Mouse (Mus musculus): ENCODE data around the gene Tecta.

Gene Tecta

GRCm38 (mm10) chr9:42320616-42321015 is 79.1 kb downstream of the Tecta start:
- DNase-seq (ENCODE audit: low spot score in 2 of 2): no peak

GRCm38 (mm10) chr9:42318455-42318987 is 81.2 kb downstream of the Tecta start:
- DNase-seq (ENCODE audit: low spot score in 2 of 2): no peak

DNA sequence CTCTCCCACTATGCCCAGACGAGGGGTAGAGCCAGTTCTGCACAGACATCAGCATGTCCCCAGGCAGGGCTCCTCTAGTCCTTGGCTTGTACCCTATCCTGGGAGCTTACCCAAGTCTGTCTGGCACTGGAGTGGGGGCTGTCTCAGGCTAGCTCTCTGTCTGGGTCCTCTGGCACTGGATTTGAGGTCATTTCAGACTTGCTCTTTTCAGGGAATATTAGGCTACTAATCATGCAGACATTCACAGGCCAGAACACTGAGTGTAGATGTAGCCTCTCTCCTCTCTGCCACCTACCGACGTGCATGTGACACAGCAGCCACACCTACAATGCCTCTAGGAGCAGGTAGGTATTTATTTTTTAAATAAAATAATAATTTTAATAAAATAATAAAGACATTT is 82.4 kb downstream of the Tecta start:
- no peak for DNase-seq (ENCODE audit: low spot score in 2 of 2)

DNA sequence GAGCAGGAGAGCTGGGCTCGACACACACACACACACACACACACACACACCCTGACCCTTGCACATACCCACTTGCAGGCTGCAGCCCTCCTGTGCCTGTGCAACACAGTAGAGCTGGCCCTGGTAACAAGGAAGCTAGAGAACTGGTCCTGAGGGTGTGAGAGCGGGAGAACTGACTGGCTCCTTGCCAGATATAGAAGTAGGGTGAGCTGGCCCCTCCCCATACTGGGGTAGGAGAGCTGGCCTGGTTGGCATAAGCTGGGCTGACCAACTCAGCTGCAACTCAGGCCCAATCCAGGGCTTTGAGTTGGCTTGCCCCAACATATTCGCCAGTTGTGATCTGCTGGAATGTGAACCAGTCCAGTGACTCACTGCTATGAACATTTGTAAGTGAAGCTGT is 83.9 kb downstream of the Tecta start:
- DNase-seq (ENCODE audit: low spot score in 2 of 2): peak; percentile 57 to 80

- no peak for DNase-seq (ENCODE audit: low spot score in 2 of 2)
Measured at GRCm38 (mm10) chr9:42314959-42315358, 84.8 kb downstream of the Tecta start.

- no peak for DNase-seq (ENCODE audit: low spot score in 2 of 2)
Measured at GRCm38 (mm10) chr9:42314388-42314787, 85.3 kb downstream of the Tecta start.

GRCm38 (mm10) chr9:42313872-42314271 is 85.9 kb downstream of the Tecta start:
- DNase-seq (ENCODE audit: low spot score in 2 of 2): no peak

DNA sequence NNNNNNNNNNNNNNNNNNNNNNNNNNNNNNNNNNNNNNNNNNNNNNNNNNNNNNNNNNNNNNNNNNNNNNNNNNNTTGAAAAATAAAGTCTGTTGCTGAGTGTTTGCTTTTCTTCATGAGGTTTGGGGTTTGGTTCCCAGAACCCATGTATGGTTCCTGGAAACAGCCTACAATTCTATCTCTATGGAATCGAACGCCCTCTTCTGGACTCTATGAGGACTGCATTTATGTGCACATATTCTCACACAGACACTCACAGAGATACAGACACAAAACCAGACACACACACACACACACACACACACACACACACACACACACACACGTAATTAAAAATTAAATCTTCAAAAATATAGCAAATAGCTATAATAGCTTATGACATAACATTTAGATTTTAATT is 88.4 kb downstream of the Tecta start:
- no peak for DNase-seq (ENCODE audit: low spot score in 2 of 2)

DNA sequence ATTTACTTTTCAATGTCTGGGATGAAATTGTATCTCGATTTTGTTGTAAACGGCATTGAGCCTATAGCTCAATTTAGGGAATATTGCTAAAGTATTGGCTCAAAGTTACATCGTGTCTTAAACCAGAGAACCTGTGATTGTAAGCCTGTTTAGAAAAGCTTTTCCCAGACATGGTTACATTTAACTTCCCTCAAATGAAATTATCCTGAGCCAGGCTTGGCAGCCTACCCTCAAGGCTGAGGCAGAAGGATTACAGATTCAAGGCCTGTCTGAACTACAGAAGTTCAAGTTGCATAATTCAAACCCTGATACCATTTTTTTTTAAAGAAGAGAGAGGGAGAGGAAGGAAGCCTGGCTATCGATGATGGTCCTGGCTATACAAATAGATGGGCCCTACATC is 95.8 kb downstream of the Tecta start:
- DNase-seq (ENCODE audit: low spot score in 2 of 2): no peak

DNA sequence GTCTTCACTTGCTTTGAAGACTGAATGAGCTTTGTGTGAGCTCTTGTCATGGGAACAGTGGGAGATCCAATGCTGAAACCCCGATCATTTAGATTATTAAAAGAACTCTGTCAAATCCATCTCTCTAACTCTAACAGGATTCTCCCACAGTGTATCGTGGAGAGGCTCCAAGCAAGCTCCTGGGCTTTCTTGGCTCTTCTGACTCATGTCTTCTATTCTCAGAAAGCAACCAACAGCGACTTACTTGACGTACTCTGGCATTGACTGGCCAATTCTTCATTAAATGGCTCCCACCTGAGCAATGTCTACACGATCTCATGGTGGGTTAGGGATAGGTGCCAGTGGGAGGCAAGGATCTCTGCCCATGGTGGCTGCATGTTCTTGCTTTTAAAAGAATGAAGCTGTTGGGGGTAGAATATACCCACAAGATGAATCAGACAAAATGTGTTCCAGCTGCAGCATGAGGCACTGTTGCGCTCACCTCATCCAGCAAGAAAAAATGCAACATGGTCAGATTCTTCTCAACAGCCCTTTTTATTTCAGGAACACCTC is 98.6 kb downstream of the Tecta start:
- no peak for DNase-seq (ENCODE audit: low spot score in 2 of 2)

GRCm38 (mm10) chr9:42296297-42296922 is 103.3 kb downstream of the Tecta start:
- DNase-seq (ENCODE audit: low spot score in 2 of 2): no peak

DNA sequence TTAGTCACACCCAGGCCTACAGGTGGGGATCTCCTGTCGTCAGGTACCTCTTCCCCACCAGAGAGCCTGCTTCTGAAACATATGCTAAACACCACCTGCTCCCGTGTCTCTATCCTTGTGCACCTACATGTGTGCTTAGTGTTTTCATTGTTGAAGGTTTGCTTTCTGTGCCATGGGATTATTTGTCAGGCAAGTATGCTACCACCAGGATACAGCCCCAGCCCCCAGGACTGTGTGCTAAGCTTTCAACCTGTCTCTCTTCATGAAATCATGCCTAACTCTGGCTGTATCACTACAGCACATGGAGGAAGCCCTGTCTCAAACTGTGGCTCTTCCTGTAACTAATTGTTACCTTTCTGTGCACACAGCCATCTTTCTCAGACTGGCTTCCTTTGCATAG is 105.6 kb downstream of the Tecta start:
- DNase-seq (ENCODE audit: low spot score in 2 of 2): no peak

DNA sequence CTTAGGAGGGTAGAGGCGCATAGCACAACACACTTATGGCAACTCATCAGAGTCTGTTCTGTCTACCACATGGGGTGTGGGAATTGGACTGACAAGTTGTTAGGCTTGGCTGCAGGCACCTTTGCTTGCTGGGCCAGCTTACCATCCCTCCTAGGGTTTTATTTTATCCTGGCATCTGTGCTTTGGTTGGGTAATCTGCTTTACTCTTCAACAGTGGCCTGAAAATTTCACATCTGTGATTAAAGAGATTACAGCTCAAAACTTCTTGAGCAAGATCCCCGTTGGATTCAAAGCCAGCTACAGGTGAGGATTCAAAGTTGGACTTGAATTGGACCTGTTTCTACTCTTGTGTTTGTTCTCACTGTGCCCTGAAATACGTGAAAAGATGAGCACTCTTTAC is 106.1 kb downstream of the Tecta start:
- no peak for DNase-seq (ENCODE audit: low spot score in 2 of 2)

- no peak for DNase-seq (ENCODE audit: low spot score in 2 of 2)
Measured at GRCm38 (mm10) chr9:42293051-42293450, 106.7 kb downstream of the Tecta start.

- DNase-seq (ENCODE audit: low spot score in 2 of 2): no peak
Measured at GRCm38 (mm10) chr9:42279676-42280075, 120.1 kb downstream of the Tecta start.

All from urinary bladder, adult 18-20 months (tissue).